Mouse (Mus musculus) neural tube, embryonic 15.5 days (tissue): ENCODE results near the gene Ccdc40. TPM values are rescaled to one million over a fixed set of nuclear protein-coding genes. Genes with fewer than 3 reads are reported as not detected.

Experiments used
- polyA plus RNA-seq: library from polyadenylated mRNA; unstranded; fragments of >200 nt; fragmentation: Nextera tagmentation; extraction: Ambion mirVana; gene quantifications from 2 replicates; pipeline ENCODE4 v1.2.1, GENCODE M21; 2015

Gene Ccdc40
- polyA plus RNA-seq, 1 experiment from 2014 or later, result 13.2 TPM

Other genes starting within 250 kb of the Ccdc40 start
- not detected in 2 replicates for gene Enpp7, start 240.4 kb upstream of the Ccdc40 start, polyA plus RNA-seq
- 8.3 and 13.3 TPM in 2 replicates for gene Cbx2, start 205.6 kb upstream of the Ccdc40 start, polyA plus RNA-seq
- 7.2 and 7.3 TPM in 2 replicates for gene Cbx8, start 187.6 kb upstream of the Ccdc40 start, polyA plus RNA-seq
- gene Cbx4, start 142.4 kb upstream of the Ccdc40 start, polyA plus RNA-seq, result 20.2 and 24.2 TPM in 2 replicates
- 43.9 and 47.4 TPM in 2 replicates for gene Tbc1d16, start 73 bp upstream of the Ccdc40 start, polyA plus RNA-seq
- gene Gaa, start 39.3 kb downstream of the Ccdc40 start, polyA plus RNA-seq, result 102 and 105 TPM in 2 replicates
- 241 and 279 TPM in 2 replicates for gene Eif4a3, start 71.5 kb downstream of the Ccdc40 start, polyA plus RNA-seq
- 0.33 and 0.69 TPM in 2 replicates for gene Card14, start 79.2 kb downstream of the Ccdc40 start, polyA plus RNA-seq
- 4.7 and 5.6 TPM in 2 replicates for gene Sgsh, start 127.0 kb downstream of the Ccdc40 start, polyA plus RNA-seq
- 5.8 and 7.3 TPM in 2 replicates for gene Slc26a11, start 127.0 kb downstream of the Ccdc40 start, polyA plus RNA-seq
- 1.1 and 3.9 TPM in 2 replicates for gene Rnf213, start 164.5 kb downstream of the Ccdc40 start, polyA plus RNA-seq